Mouse (Mus musculus): ENCODE results near the gene Lztr1. TPM values are rescaled to one million over a fixed set of nuclear protein-coding genes. Genes with fewer than 3 reads are reported as not detected.

Lztr1 gene
- polyA plus RNA-seq, 1 experiment from 2014 or later, result 77.7 TPM

DNA sequence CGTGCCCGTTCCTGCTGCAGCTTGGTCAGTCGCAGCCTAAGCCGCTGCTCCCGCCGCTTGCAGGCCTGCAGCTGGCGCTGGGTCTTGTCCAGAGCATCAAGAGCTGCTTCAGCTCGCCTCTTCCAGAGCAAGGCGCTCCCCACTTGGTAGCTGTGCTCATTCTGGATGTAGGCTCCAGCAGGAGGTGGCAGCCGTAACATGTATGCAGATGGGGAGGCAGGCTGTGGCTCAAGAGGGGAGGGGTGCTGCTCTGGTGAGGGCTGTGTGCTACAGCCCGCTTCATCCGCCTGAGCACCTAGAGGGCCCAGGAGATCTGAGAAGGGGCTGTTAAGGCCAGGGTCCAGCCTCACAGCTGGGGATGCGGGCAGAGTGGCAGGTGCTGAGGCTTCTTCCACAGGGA is 19.8 kb downstream of the Lztr1 start:
- no peak for DNase-seq (ENCODE audit: low spot score)
- no peak for ATAC-seq (replicated peaks; ENCODE audit: insufficient number of reproducible peaks, low FRiP score, low TSS enrichment, low read depth)
- no peaks in the 10 kb centered on the region for H3K27me3 ChIP-seq (ENCODE audit: control insufficient read depth, insufficient read depth, low read length)
- H3K27ac ChIP-seq (replicated peaks; ENCODE audit: low read depth, low read length), result no peak overlapping the region
- H3K4me2 ChIP-seq (ENCODE audit: low read depth, low read length), result no peak overlapping the region
- H3K4me3 ChIP-seq (ENCODE audit: low read depth, low read length), result no peak overlapping the region
- peaks cover 15% of the 10 kb centered on the region for H3K36me3 ChIP-seq (replicated peaks; ENCODE audit: control insufficient read depth, insufficient read depth, low read depth, low read length)
- H3K9me3 ChIP-seq (replicated peaks; ENCODE audit: control insufficient read depth, low read length), result no peaks in the 10 kb centered on the region
- H3K9ac ChIP-seq (replicated peaks; ENCODE audit: low read length), result no peak overlapping the region; the same call in 1 of the 2 replicates
- no peaks in the 10 kb centered on the region for H3K4me1 ChIP-seq (ENCODE audit: control insufficient read depth, insufficient read depth, low read length)
- WGBS, result 92% methylated on average over 13 of the region's 13 CpGs

DNA sequence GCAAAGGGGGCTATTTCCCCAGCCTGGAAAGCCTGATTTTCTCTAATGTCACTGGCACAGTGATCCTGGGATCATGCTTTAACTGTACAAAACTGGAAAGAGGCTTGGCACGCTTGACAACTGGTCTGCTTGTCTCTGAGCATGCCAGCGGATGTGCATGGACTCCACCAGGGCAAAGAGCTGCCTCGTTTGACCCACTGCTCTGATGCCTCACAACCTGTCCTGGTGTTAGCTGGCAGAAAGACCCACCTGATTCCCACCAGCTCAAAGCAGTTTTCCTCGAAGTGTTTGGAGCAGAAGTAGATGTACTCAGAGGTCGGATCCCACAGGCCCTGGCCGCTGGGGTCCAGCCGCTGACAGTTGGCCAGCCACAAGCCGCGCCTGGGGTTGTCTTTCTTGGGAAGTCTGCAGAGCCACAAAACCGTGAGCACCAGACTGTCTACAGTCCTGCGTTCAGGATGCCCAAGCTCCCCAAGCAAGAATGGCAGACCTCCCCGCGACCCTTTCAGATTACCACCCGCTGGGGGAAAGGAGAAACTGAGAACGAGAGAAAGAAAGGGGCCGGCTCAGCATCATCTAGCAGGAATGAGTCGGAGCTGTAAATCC is 21.6 kb downstream of the Lztr1 start:
- ATAC-seq (replicated peaks; ENCODE audit: insufficient number of reproducible peaks, low FRiP score, low TSS enrichment, low read depth), result peak; percentile 4; the same call in 1 of the 2 replicates
- H3K4me3 ChIP-seq (ENCODE audit: low read depth, low read length), result peak overlapping the region; percentile 69
- H3K27me3 ChIP-seq (ENCODE audit: control insufficient read depth, insufficient read depth, low read length), result no peaks in the 10 kb centered on the region
- no peaks in the 10 kb centered on the region for H3K4me1 ChIP-seq (ENCODE audit: control insufficient read depth, insufficient read depth, low read length)
- WGBS, result 17% methylated on average over 17 of the region's 17 CpGs
- peaks cover 10% of the 10 kb centered on the region for H3K36me3 ChIP-seq (replicated peaks; ENCODE audit: control insufficient read depth, insufficient read depth, low read depth, low read length)
- H3K9me3 ChIP-seq (replicated peaks; ENCODE audit: control insufficient read depth, low read length), result no peaks in the 10 kb centered on the region
- peak; percentile 9 for DNase-seq (ENCODE audit: low spot score)
- peak overlapping the region; percentile 83 for H3K9ac ChIP-seq (replicated peaks; ENCODE audit: low read length)
- H3K27ac ChIP-seq (replicated peaks; ENCODE audit: low read depth, low read length), result peak overlapping the region; percentile 78
- peak overlapping the region; percentile 92 for H3K4me2 ChIP-seq (ENCODE audit: low read depth, low read length)

DNA sequence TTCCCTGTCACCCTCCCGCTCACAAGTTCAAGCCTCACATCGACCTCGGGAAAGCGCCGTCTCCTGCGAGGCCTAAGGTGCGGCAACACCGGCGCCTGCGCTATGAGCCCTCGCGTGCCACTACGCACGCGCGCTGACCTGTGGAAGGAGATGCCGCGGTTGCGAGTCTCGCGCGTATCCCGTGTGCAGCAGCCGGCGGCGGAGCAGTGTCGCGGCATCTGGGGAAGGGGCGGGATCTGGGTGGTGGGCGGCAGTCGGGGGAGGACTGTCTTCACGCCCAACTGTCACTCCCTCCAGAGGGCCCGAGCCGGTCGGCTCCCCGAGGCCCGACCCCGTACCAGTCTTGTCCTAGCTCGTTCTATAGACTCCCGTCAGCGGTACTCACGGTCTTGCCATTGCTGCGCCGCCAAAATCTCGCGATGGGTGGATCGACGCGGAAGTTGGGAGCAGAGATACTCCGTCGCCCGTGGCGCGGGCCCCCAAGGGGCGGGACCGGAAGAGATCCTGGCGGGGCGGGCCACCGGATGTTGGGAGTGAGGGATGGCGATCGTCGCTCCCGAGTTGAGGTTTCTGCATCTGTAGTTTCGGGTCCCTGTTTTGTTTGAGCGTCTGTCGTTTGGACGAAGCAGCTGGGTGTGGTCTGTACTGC is 22.3 kb downstream of the Lztr1 start, which contains the start of gene Thap7:
Gene Thap7, minus strand, starts transcription at position 497 of the 649 bp plus-strand sequence.
- DNase-seq (ENCODE audit: low spot score), result peak; percentile 99
- WGBS, result under 1% methylated on average over 67 of the region's 67 CpGs
- ATAC-seq (replicated peaks; ENCODE audit: insufficient number of reproducible peaks, low FRiP score, low TSS enrichment, low read depth), result peak; percentile 93

GRCm38 (mm10) chr16:17532271-17532670 is 23.8 kb downstream of the Lztr1 start:
- Histone ChIP-seq H3K36me3 (replicated peaks; ENCODE audit: control insufficient read depth, insufficient read depth, low read depth, low read length) (peaks cover 3% of the 10 kb centered on the region; the same call in 1 of the 2 replicates), H3K9me3 (replicated peaks; ENCODE audit: control insufficient read depth, low read length) (no peaks in the 10 kb centered on the region), H3K27me3 (ENCODE audit: control insufficient read depth, insufficient read depth, low read length) (no peaks in the 10 kb centered on the region), H3K4me3 (ENCODE audit: low read depth, low read length) (no peak overlapping the region), H3K4me2 (ENCODE audit: low read depth, low read length) (no peak overlapping the region; the same call in 1 of the 2 replicates), H3K4me1 (ENCODE audit: control insufficient read depth, insufficient read depth, low read length) (no peaks in the 10 kb centered on the region), H3K9ac (replicated peaks; ENCODE audit: low read length) (no peak overlapping the region), H3K27ac (replicated peaks; ENCODE audit: low read depth, low read length) (no peak overlapping the region)
- 57% methylated on average over 4 of the region's 4 CpGs for WGBS
- ATAC-seq (replicated peaks; ENCODE audit: insufficient number of reproducible peaks, low FRiP score, low TSS enrichment, low read depth), result no peak
- peak; percentile 14 for DNase-seq (ENCODE audit: low spot score)

More for the DNA sequence above, 22.3 kb downstream of the Lztr1 start, which contains the start of gene Thap7:
- no peaks in the 10 kb centered on the region for H3K9me3 ChIP-seq (replicated peaks; ENCODE audit: control insufficient read depth, low read length)
- no peaks in the 10 kb centered on the region for H3K4me1 ChIP-seq (ENCODE audit: control insufficient read depth, insufficient read depth, low read length)
- H3K27ac ChIP-seq (replicated peaks; ENCODE audit: low read depth, low read length), result peak within 1 kb of the TSS; percentile 78
- peak within 1 kb of the TSS; percentile 92 for H3K4me2 ChIP-seq (ENCODE audit: low read depth, low read length)
- H3K9ac ChIP-seq (replicated peaks; ENCODE audit: low read length), result peak within 1 kb of the TSS; percentile 83
- H3K36me3 ChIP-seq (replicated peaks; ENCODE audit: control insufficient read depth, insufficient read depth, low read depth, low read length), result peaks cover 6% of the 10 kb centered on the region
- peak within 1 kb of the TSS; percentile 69 for H3K4me3 ChIP-seq (ENCODE audit: low read depth, low read length)
- no peaks in the 10 kb centered on the region for H3K27me3 ChIP-seq (ENCODE audit: control insufficient read depth, insufficient read depth, low read length)

DNA sequence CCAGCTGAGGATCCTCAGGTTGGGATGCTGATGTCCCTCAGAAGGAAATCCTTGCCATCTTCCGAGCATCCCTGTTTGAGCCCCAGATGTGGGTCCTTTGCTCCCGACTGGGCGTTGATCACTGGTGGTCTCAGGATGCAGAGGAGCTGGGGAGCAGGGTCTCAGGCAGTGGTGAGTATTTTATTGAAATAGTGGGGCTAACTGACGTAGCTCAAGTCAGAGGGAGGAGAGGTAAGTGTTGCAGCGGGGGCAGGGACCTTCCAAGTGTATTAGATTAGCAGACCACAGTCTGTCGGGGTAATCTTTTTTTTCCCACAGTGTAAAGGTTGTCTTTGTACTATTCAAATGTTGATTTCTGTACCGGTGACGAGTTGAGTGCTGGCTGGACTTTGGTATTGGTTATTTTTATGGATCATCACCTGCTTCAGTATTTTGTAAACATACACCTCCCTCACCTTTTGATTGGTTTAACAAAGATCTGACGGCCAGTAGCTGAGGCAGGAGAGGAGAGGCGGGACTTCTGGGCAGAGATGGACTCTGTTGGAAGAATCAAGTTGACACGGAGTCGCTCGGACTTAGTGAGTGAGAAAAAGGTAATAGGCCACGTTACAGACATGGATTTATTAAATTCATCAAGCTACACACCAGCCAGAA is 24.3 kb downstream of the Lztr1 start:
- no peak for DNase-seq (ENCODE audit: low spot score)
- Histone ChIP-seq H3K9ac (replicated peaks; ENCODE audit: low read length) (no peak overlapping the region), H3K27me3 (ENCODE audit: control insufficient read depth, insufficient read depth, low read length) (no peaks in the 10 kb centered on the region), H3K4me3 (ENCODE audit: low read depth, low read length) (no peak overlapping the region), H3K27ac (replicated peaks; ENCODE audit: low read depth, low read length) (no peak overlapping the region), H3K4me1 (ENCODE audit: control insufficient read depth, insufficient read depth, low read length) (no peaks in the 10 kb centered on the region), H3K4me2 (ENCODE audit: low read depth, low read length) (no peak overlapping the region), H3K36me3 (replicated peaks; ENCODE audit: control insufficient read depth, insufficient read depth, low read depth, low read length) (no peaks in the 10 kb centered on the region), H3K9me3 (replicated peaks; ENCODE audit: control insufficient read depth, low read length) (no peaks in the 10 kb centered on the region)
- no peak for ATAC-seq (replicated peaks; ENCODE audit: insufficient number of reproducible peaks, low FRiP score, low TSS enrichment, low read depth)
- WGBS, result 66% methylated on average over 14 of the region's 14 CpGs

GRCm38 (mm10) chr16:17536584-17536983 is 28.1 kb downstream of the Lztr1 start:
- no peaks in the 10 kb centered on the region for H3K36me3 ChIP-seq (replicated peaks; ENCODE audit: control insufficient read depth, insufficient read depth, low read depth, low read length)
- H3K4me1 ChIP-seq (ENCODE audit: control insufficient read depth, insufficient read depth, low read length), result no peaks in the 10 kb centered on the region
- no peak overlapping the region for H3K9ac ChIP-seq (replicated peaks; ENCODE audit: low read length)
- no peak overlapping the region for H3K4me2 ChIP-seq (ENCODE audit: low read depth, low read length)
- DNase-seq (ENCODE audit: low spot score), result no peak
- H3K27ac ChIP-seq (replicated peaks; ENCODE audit: low read depth, low read length), result no peak overlapping the region
- H3K4me3 ChIP-seq (ENCODE audit: low read depth, low read length), result no peak overlapping the region
- no peak for ATAC-seq (replicated peaks; ENCODE audit: insufficient number of reproducible peaks, low FRiP score, low TSS enrichment, low read depth)
- no peaks in the 10 kb centered on the region for H3K27me3 ChIP-seq (ENCODE audit: control insufficient read depth, insufficient read depth, low read length)
- 91% methylated on average over 3 of the region's 3 CpGs for WGBS
- H3K9me3 ChIP-seq (replicated peaks; ENCODE audit: control insufficient read depth, low read length), result no peaks in the 10 kb centered on the region

- WGBS, result 78% methylated on average over 2 of the region's 2 CpGs
- Histone ChIP-seq H3K27ac (replicated peaks; ENCODE audit: low read depth, low read length) (no peak overlapping the region), H3K27me3 (ENCODE audit: control insufficient read depth, insufficient read depth, low read length) (no peaks in the 10 kb centered on the region), H3K36me3 (replicated peaks; ENCODE audit: control insufficient read depth, insufficient read depth, low read depth, low read length) (no peaks in the 10 kb centered on the region), H3K4me3 (ENCODE audit: low read depth, low read length) (no peak overlapping the region), H3K4me2 (ENCODE audit: low read depth, low read length) (no peak overlapping the region), H3K9ac (replicated peaks; ENCODE audit: low read length) (no peak overlapping the region), H3K9me3 (replicated peaks; ENCODE audit: control insufficient read depth, low read length) (no peaks in the 10 kb centered on the region), H3K4me1 (ENCODE audit: control insufficient read depth, insufficient read depth, low read length) (no peaks in the 10 kb centered on the region)
- no peak for DNase-seq (ENCODE audit: low spot score)
- ATAC-seq (replicated peaks; ENCODE audit: insufficient number of reproducible peaks, low FRiP score, low TSS enrichment, low read depth), result no peak
Observed at GRCm38 (mm10) chr16:17542632-17543031, 34.1 kb downstream of the Lztr1 start.

DNA sequence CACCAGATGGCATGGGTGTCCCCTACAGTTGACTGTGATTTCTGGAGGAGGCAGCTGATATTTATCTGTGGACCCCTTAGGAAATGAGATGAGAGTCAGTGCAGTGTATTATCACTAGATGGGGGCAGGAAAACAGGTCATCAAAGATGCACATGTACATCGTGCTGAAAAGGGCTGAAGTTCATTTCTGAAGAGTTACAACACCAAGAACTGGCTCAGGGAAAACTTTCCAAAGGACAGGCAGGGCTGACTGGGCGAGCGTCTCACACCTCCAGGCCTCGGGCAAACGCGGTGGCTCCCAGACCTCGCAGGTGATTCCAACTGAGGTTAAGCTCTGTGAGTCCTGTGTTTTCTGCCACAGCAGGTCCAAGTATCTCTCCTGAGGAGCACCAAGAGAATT is 44.3 kb downstream of the Lztr1 start:
- WGBS, result 78% methylated on average over 7 of the region's 7 CpGs
- H3K9ac ChIP-seq (replicated peaks; ENCODE audit: low read length), result no peak overlapping the region
- H3K27me3 ChIP-seq (ENCODE audit: control insufficient read depth, insufficient read depth, low read length), result no peaks in the 10 kb centered on the region
- no peak overlapping the region for H3K4me2 ChIP-seq (ENCODE audit: low read depth, low read length)
- H3K27ac ChIP-seq (replicated peaks; ENCODE audit: low read depth, low read length), result no peak overlapping the region
- DNase-seq (ENCODE audit: low spot score) (no peak), ATAC-seq (replicated peaks; ENCODE audit: insufficient number of reproducible peaks, low FRiP score, low TSS enrichment, low read depth) (no peak)
- no peaks in the 10 kb centered on the region for H3K36me3 ChIP-seq (replicated peaks; ENCODE audit: control insufficient read depth, insufficient read depth, low read depth, low read length)
- H3K9me3 ChIP-seq (replicated peaks; ENCODE audit: control insufficient read depth, low read length), result no peaks in the 10 kb centered on the region
- H3K4me1 ChIP-seq (ENCODE audit: control insufficient read depth, insufficient read depth, low read length), result no peaks in the 10 kb centered on the region
- H3K4me3 ChIP-seq (ENCODE audit: low read depth, low read length), result no peak overlapping the region

Data from embryonic facial prominence, embryonic 11.5 days (tissue).